Mouse (Mus musculus) gonadal fat pad, adult 2 months (tissue): ENCODE measurements around the gene Nipal1. TPM values are rescaled to one million over a fixed set of nuclear protein-coding genes. Genes with fewer than 3 reads are reported as not detected.
A peak's percentile ranks its signal among the peaks of the same experiment; 100 is the strongest.

Source experiments
- DNase-seq: peaks from one replicate; pipeline ENCODE4 v3.0.0-alpha.2; 2012; ENCODE audit warnings: low read depth
- polyA plus RNA-seq: library from polyadenylated mRNA; depleted of rRNA; stranded (reverse); fragments of >200 nt; gene quantifications from 2 replicates; pipeline ENCODE4 v1.2.3, GENCODE M21; 2012

The Nipal1 gene
- polyA plus RNA-seq, 1 experiment = 0.30 TPM

- no peak for DNase-seq
Measured at GRCm38 (mm10) chr5:72664854-72665253, 17.3 kb downstream of the Nipal1 start.

DNA sequence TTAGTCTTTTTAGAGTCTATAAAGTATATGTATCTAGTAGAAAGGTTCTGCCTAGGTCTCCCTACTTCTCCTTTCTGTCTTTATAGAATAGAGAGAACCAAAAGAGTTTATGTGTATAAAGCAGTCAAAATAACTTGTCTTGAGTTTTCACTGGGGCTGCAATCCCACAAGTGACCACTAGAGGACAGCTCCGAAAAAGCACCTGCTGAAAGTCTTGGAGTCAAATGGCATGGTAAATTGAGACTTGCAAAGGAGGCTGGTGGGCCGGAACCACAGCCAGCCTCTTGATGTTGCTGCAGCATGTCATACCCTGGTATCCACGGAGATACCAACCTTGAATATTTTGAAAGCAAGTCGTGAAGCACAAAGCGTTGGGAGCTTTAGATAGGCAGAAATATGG lies 17.7 kb downstream of the Nipal1 start:
- DNase-seq = no peak

- DNase-seq = no peak
Measured at GRCm38 (mm10) chr5:72666428-72666827, 18.8 kb downstream of the Nipal1 start.

- no peak for DNase-seq
Measured at GRCm38 (mm10) chr5:72668351-72668750, 20.8 kb downstream of the Nipal1 start.

- DNase-seq = no peak
Measured at GRCm38 (mm10) chr5:72671017-72671699, 23.6 kb downstream of the Nipal1 start.

- no peak for DNase-seq
Measured at GRCm38 (mm10) chr5:72674994-72675542, 27.5 kb downstream of the Nipal1 start.

GRCm38 (mm10) chr5:72681451-72681850 lies 33.9 kb downstream of the Nipal1 start:
- no peak for DNase-seq

DNA sequence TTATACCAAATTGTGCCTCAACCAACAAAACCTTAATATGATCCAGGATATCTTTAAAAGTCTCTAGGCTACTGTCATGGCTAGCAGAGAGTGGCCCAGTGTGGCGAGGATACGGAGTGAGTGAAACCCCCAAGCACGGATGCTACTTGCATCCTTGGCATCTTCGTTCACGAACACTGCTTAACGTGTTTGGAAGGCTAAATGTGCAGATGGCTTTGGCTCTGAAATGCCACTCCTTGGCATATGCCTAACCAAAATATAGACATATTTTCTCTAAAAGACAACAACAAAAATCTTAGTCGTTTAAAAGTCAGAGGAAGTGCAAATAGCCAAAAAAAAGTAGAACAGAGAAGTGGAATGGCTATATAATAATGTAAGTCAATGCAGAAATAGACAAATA lies 42.0 kb downstream of the Nipal1 start:
- no peak for DNase-seq

- DNase-seq = no peak
Measured at GRCm38 (mm10) chr5:72690516-72690915, 42.9 kb downstream of the Nipal1 start.

DNA sequence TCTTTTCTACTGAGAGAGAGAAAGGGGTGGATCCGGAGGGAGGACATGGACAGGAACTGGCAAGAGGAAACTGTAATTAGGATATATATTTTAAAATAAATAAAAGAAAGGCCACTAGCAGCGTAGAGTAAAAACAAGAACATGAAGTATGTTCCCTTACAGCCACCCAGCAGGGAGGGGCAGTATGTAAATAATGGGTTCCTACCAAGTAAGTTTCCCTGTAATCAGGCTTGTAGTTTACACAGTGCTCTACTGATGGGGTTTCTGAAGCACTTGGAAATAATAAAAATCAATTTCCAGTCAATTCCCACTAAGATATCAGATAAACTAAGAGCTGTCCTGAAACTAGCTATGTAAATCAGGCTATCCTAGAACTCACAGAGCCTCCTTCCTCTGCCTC lies 47.1 kb downstream of the Nipal1 start:
- no peak for DNase-seq

DNA sequence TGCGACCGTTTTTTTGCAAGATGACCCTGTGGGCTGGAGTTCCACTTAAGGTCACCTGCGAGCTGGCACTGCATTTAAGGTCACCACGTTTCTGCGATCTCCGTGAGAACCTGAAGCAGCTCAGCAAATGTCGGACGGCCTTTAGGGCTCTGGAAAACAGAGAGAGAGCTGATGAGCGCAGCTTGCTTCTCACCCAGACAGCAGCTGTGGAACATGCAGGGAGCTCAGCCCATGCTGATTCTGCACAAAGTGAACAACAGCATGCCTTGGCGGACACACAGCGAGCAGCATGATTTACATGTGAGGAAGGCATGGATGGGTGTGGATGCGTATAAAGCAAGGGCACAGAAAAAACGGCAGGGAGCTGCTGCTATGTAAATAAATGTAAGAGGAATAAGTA lies 48.9 kb downstream of the Nipal1 start:
- DNase-seq = no peak

DNA sequence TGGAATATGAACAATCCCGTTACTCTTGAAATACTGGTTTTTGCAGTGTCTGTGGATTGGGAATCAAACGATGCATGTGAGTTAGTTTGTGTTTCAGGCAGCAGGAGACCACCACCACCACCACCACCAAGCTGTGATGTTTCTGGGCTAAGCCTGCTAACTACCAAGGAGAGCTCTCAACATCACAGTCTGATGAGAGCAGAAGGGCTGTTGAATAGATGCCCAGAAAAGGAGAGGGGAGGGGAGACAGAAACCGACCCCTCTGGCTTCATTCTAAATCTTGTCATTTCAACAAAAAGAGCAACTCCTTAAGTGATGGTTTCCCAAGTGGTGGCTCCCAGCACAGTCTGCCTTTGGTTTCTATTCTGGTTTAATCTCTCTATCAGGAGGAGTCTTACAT lies 50.7 kb downstream of the Nipal1 start:
- DNase-seq = no peak

- peak; percentile 70 for DNase-seq
Measured at GRCm38 (mm10) chr5:72698818-72699499, 51.4 kb downstream of the Nipal1 start.

GRCm38 (mm10) chr5:72699500-72699818 lies 51.9 kb downstream of the Nipal1 start:
- no peak for DNase-seq

- no peak for DNase-seq
Measured at GRCm38 (mm10) chr5:72702202-72702601, 54.6 kb downstream of the Nipal1 start.

DNA sequence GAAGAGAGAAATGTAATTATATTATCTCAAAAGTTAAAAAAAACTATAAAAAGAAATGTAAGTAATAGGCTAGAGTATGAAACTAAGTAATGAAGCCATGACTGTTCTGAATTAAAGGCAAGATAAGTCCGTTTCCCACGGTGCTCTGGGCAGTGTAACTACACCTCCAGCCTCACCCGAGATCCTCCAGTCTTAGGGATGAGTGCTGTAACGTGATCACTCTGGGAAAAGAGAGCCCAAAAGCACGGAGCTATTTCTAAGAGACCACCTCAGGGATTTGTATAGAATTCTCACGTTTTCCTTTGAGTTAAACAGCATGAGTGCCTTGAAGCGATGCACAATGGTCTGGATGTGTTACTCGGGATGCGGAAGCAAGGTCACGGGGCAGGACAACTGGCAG lies 58.5 kb downstream of the Nipal1 start:
- no peak for DNase-seq

GRCm38 (mm10) chr5:72706722-72707121 lies 59.1 kb downstream of the Nipal1 start:
- DNase-seq = no peak

DNA sequence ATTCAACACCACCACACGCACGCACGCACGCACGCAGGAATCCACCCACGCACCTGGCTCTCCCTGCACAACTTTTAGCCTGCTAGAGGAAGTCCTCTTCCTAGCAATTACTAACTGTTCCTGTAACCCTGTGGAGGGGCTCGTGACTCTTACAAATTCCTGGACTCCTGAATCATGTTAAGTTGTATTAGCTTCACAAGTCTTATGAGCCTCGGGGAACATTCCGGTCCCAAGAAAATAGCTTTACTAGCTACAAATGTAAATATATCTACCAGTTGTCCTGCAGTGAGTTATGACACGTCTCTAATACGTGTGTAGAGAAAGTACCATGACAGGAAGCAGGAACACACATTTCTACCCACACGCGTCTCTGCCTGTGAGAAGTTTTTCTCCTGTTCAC lies 61.9 kb downstream of the Nipal1 start:
- DNase-seq = no peak

DNA sequence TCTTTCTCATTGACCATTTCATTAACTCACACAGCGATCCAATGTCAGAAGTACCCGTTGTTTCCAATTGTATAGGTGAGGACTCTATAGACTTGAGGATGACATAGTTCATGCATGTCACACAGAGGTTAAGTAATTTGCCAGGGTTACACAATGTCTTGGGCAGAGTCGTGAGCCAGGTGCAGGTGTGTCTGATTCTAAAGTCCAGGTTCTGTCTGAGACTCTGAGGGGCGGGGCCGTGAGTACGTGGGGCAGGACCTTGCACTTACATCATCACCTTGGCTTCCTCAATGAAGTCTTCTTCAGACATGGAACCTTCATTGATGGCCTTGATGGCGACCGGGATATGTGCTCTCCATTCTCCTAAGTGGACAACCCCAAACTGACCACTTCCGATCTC lies 62.4 kb downstream of the Nipal1 start:
- no peak for DNase-seq

DNA sequence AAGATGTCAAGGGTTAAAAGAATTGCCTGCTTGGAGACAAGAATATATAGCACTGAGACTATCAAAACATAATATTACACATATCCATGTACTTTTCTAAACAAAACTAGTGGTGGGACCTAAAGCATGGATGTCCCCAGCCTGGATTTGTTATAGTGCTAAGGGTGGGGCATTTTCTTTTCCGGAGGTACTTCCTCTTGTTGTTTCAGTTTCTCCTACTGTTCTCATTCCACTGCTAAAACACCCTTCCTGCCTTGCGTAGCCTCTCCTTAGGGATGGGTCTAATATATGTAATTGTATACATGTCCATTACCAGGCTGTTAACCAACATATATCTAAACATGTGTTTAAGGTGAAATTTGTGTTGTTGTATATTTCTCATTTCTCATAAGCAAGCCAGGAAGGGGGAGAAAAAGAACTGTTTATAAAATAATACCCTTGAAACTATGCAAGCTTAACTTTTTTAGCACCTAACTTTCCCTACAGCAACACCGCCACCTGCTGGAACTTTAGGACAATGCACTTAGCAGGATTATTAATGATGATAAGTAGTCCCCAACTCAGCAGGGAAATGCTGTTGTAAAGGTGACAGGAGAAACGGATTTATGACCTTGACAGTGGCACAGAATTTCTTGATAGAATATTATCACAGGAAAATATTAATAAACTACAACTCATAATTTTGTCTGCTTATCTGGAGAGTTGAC lies 63.1 kb downstream of the Nipal1 start:
- DNase-seq = no peak

GRCm38 (mm10) chr5:72720587-72720986 lies 73.0 kb downstream of the Nipal1 start:
- DNase-seq = no peak
